In the genomic region with DNA sequence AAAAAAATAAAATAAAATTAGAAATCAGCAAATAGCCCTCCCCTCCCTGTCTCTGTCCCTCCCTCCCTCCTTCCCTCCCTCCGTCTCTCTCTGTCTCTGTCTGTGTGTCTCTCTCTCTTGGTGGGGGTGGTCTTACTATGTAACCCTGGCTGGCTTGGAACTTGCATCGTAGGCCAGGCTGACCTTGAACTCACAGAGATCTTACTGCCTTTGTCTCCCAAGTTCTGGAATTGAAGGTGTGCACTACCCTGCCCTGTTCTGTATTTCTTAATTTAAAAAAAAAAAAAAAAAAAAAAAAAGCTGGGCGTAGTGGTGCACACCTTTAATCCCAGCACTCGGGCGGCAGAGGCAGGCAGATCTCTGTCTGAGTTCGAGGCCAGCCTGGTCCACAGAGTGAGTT, we compare ENCODE assay signal across 26 mouse cellular contexts. TPM values are rescaled to one million over a fixed set of nuclear protein-coding genes. Genes with fewer than 3 reads are reported as not detected.
A peak's percentile ranks its signal among the peaks of the same experiment; 100 is the strongest.
DNase-seq lines count a peak whose midpoint lies in the region; ATAC-seq and TF ChIP-seq lines count a peak whose summit lies in the region.
"Had no signal": no experiment of that assay in that cellular context is flagged by ENCODE, and none has a peak within 500 bp of the region (broad histone marks: within the 10 kb centered on the region; RNA-seq: fewer than 3 reads in every experiment).

No protein-coding gene starts in this region.

- no peak for ATAC-seq in kidney, postnatal 0 days (replicated peaks; ENCODE audit: low FRiP score, low read depth)
- no peak for ATAC-seq in midbrain, embryonic 11.5 days (ENCODE audit: low FRiP score)
- ATAC-seq: activated CD4-positive, CD25-positive, alpha-beta regulatory T cell, adult 4 months; forebrain, embryonic 13.5 days; inflammation-experienced regulatory T-cells, adult 6 months; midbrain, embryonic 16.5 days had no signal

- no peaks in the 10 kb centered on the region for H3K9me3 ChIP-seq in kidney, postnatal 0 days (replicated peaks; ENCODE audit: low read length)
- no peaks in the 10 kb centered on the region for H3K9me3 ChIP-seq in midbrain, embryonic 10.5 days (replicated peaks)
- H3K9me3 ChIP-seq in midbrain, embryonic 11.5 days (ENCODE audit: control insufficient read depth, low read length) = no peaks in the 10 kb centered on the region
- H3K9me3 ChIP-seq in embryonic facial prominence, embryonic 10.5 days = no peaks in the 10 kb centered on the region
- H3K9me3 ChIP-seq: forebrain, embryonic 13.5 days; G1E; limb, embryonic 12.5 days; liver, embryonic 15.5 days had no signal

- no peaks in the 10 kb centered on the region for H3K36me3 ChIP-seq in kidney, postnatal 0 days (ENCODE audit: insufficient read depth, low read length)
- H3K36me3 ChIP-seq in midbrain, embryonic 10.5 days = no peaks in the 10 kb centered on the region
- no peaks in the 10 kb centered on the region for H3K36me3 ChIP-seq in midbrain, embryonic 11.5 days (ENCODE audit: control insufficient read depth, insufficient read depth, low read length)
- H3K36me3 ChIP-seq in embryonic facial prominence, embryonic 10.5 days (replicated peaks) = no peaks in the 10 kb centered on the region
- H3K36me3 ChIP-seq: G1E; limb, embryonic 12.5 days; liver, embryonic 15.5 days had no signal

- H3K27me3 ChIP-seq in kidney, postnatal 0 days (ENCODE audit: insufficient read depth, low read length) = no peaks in the 10 kb centered on the region
- H3K27me3 ChIP-seq in midbrain, embryonic 10.5 days (ENCODE audit: low read depth, poor library complexity, severe bottlenecking) = peaks cover 40% of the 10 kb centered on the region
- 0 out of 2 replicates have a peak, but pooled peaks cover 2% of the 10 kb centered on the region for H3K27me3 ChIP-seq in midbrain, embryonic 11.5 days (ENCODE audit: control insufficient read depth, insufficient read depth, low read length)
- H3K27me3 ChIP-seq in embryonic facial prominence, embryonic 10.5 days (replicated peaks; ENCODE audit: low read depth, poor library complexity, severe bottlenecking) = peaks cover 59% of the 10 kb centered on the region
- H3K27me3 ChIP-seq: Patski had no signal

- no peak overlapping the region for H3K4me3 ChIP-seq in gastrocnemius, adult 2 months
- H3K4me3 ChIP-seq in kidney, postnatal 0 days (replicated peaks; ENCODE audit: low read depth, low read length) = no peak overlapping the region
- H3K4me3 ChIP-seq in midbrain, embryonic 10.5 days = no peak overlapping the region
- no peak overlapping the region for H3K4me3 ChIP-seq in midbrain, embryonic 11.5 days (ENCODE audit: low read depth, low read length)
- H3K4me3 ChIP-seq in embryonic facial prominence, embryonic 10.5 days = no peak overlapping the region
- H3K4me3 ChIP-seq: forebrain, embryonic 13.5 days; limb, embryonic 12.5 days; liver, embryonic 15.5 days had no signal

- no peak for DNase-seq in gastrocnemius, adult 2 months
- DNase-seq in gastrocnemius, postnatal 36 days = no peak
- DNase-seq in kidney, postnatal 0 days (ENCODE audit: low spot score) = no peak
- no peak for DNase-seq in kidney, postnatal 14 days
- no peak for DNase-seq in midbrain, embryonic 10.5 days (ENCODE audit: low spot score)
- DNase-seq in midbrain, embryonic 11.5 days (ENCODE audit: low spot score, missing footprints) = no peak
- no peak for DNase-seq in embryonic facial prominence, embryonic 10.5 days (ENCODE audit: low spot score)
- no peak for DNase-seq in urinary bladder, postnatal 4 days (ENCODE audit: low spot score in 2 of 2)
- DNase-seq: adrenal gland, postnatal 14 days; cerebellum, adult 8-10 months; cerebellum, postnatal 36 days; embryo, embryonic 11 days; kidney, adult 18-20 months; kidney, postnatal 25 days; thymus, adult 2 months; thymus, postnatal 4 days had no signal

- 92% methylated on average over 6 of the region's 6 CpGs for WGBS in kidney, postnatal 0 days
- 93% methylated on average over 6 of the region's 6 CpGs for WGBS in midbrain, embryonic 10.5 days
- WGBS in midbrain, embryonic 11.5 days = 86% methylated on average over 6 of the region's 6 CpGs
- 92% methylated on average over 6 of the region's 6 CpGs for WGBS in embryonic facial prominence, embryonic 10.5 days

- peaks cover 28% of the 10 kb centered on the region for H3K4me1 ChIP-seq in kidney, postnatal 0 days (replicated peaks; ENCODE audit: insufficient read depth, low read length)
- peaks cover 68% of the 10 kb centered on the region for H3K4me1 ChIP-seq in midbrain, embryonic 10.5 days
- H3K4me1 ChIP-seq in midbrain, embryonic 11.5 days (ENCODE audit: control insufficient read depth, insufficient read depth, low read length) = peaks cover 25% of the 10 kb centered on the region
- H3K4me1 ChIP-seq in embryonic facial prominence, embryonic 10.5 days = peaks cover 68% of the 10 kb centered on the region

- intact Hi-C loops in gastrocnemius, adult 2 months (cut with DNase I) = no loop called here
- intact Hi-C loops in gastrocnemius, postnatal 36 days (cut with DNase I) = no loop called here

- no peak overlapping the region for H3K9ac ChIP-seq in kidney, postnatal 0 days (ENCODE audit: low read depth, low read length)
- no peak overlapping the region for H3K9ac ChIP-seq in midbrain, embryonic 11.5 days (ENCODE audit: low read length)
- H3K9ac ChIP-seq: forebrain, embryonic 13.5 days; hindbrain, embryonic 14.5 days; limb, embryonic 12.5 days; liver, embryonic 15.5 days had no signal

- peak overlapping the region; percentile 84 for H3K27ac ChIP-seq in gastrocnemius, adult 2 months
- peak overlapping the region; percentile 89; the same call in 1 of the 2 replicates for H3K27ac ChIP-seq in kidney, postnatal 0 days
- peak overlapping the region; percentile 81 for H3K27ac ChIP-seq in midbrain, embryonic 10.5 days (replicated peaks)
- H3K27ac ChIP-seq in midbrain, embryonic 11.5 days (ENCODE audit: low read depth, low read length) = no peak overlapping the region
- no peak overlapping the region for H3K27ac ChIP-seq in embryonic facial prominence, embryonic 10.5 days (replicated peaks)
- H3K27ac ChIP-seq: forebrain, embryonic 13.5 days; hindbrain, embryonic 14.5 days; limb, embryonic 12.5 days had no signal

- H3K4me2 ChIP-seq in kidney, postnatal 0 days (ENCODE audit: low read length) = no peak overlapping the region
- no peak overlapping the region for H3K4me2 ChIP-seq in midbrain, embryonic 11.5 days
- H3K4me2 ChIP-seq: forebrain, embryonic 13.5 days; hindbrain, embryonic 14.5 days; limb, embryonic 12.5 days; liver, embryonic 15.5 days had no signal

- TF ChIP-seq CTCF in gastrocnemius, adult 2 months (IDR thresholded peaks at IDR 0.05) = no peak
- no peak for TF ChIP-seq CTCF in kidney, postnatal 0 days (IDR thresholded peaks at IDR 0.05; ENCODE audit: low read depth)

RNA-seq across cellular contexts. Expression of a gene that starts 21.3 kb away (rescaled TPM):
- 1 to 10 TPM; 1.8 to 2.6 TPM for total RNA-seq in gastrocnemius, adult 2 months (2021)
- total RNA-seq in gastrocnemius, postnatal 36 days (2021) = 1 to 10 TPM; 2.4 to 2.6 TPM
- 5.6 and 5.8 TPM in 2 replicates for polyA plus RNA-seq in kidney, postnatal 0 days (2015; fragmentation: Nextera tagmentation; extraction: Ambion mirVana)
- 3.6 and 3.7 TPM in 2 replicates for polyA plus RNA-seq in midbrain, embryonic 10.5 days (2016; fragmentation: Nextera tagmentation; extraction: Ambion mirVana)
- polyA plus RNA-seq in midbrain, embryonic 11.5 days (2014; fragmentation: Nextera tagmentation; extraction: Ambion mirVana) = 2.2 and 2.5 TPM in 2 replicates
- polyA plus RNA-seq in embryonic facial prominence, embryonic 10.5 days (2016; fragmentation: Nextera tagmentation; extraction: Ambion mirVana) = 2.4 and 3.0 TPM in 2 replicates
- total RNA-seq: G1E had no signal
- polyA plus RNA-seq: activated CD4-positive, CD25-positive, alpha-beta regulatory T cell, adult 4 months; G1E; inflammation-experienced regulatory T-cells, adult 6 months had no signal

RNA-seq across cellular contexts. Expression of a gene that starts 40.5 kb away (rescaled TPM):
- total RNA-seq in gastrocnemius, adult 2 months (2021) = under 1 TPM; 0.31 to 0.33 TPM
- total RNA-seq in gastrocnemius, postnatal 36 days (2021) = under 1 TPM; 0.26 to 0.69 TPM
- 5.2 and 5.7 TPM in 2 replicates for polyA plus RNA-seq in kidney, postnatal 0 days (2015; fragmentation: Nextera tagmentation; extraction: Ambion mirVana)
- 0.64 and 1.4 TPM in 2 replicates for polyA plus RNA-seq in midbrain, embryonic 10.5 days (2016; fragmentation: Nextera tagmentation; extraction: Ambion mirVana)
- 0.47 and 0.61 TPM in 2 replicates for polyA plus RNA-seq in midbrain, embryonic 11.5 days (2014; fragmentation: Nextera tagmentation; extraction: Ambion mirVana)
- 6.1 and 8.7 TPM in 2 replicates for polyA plus RNA-seq in embryonic facial prominence, embryonic 10.5 days (2016; fragmentation: Nextera tagmentation; extraction: Ambion mirVana)
- total RNA-seq: G1E; megakaryocyte-erythroid progenitor cell, adult 5-6 weeks had no signal
- polyA plus RNA-seq: activated CD4-positive, CD25-positive, alpha-beta regulatory T cell, adult 4 months; G1E; inflammation-experienced regulatory T-cells, adult 6 months had no signal

Comparison
In these comparisons a context has a peak if more than half of its experiments do, and no peak if none do; other contexts are left out.
1. H3K27ac ChIP-seq: peak in gastrocnemius, adult 2 months (single experiment), kidney, postnatal 0 days (single experiment) and midbrain, embryonic 10.5 days (single experiment); none in midbrain, embryonic 11.5 days (single experiment) and embryonic facial prominence, embryonic 10.5 days (single experiment).